Mouse (Mus musculus): Measurements from ENCODE around the gene Olfr139.

Gene Olfr139

DNA sequence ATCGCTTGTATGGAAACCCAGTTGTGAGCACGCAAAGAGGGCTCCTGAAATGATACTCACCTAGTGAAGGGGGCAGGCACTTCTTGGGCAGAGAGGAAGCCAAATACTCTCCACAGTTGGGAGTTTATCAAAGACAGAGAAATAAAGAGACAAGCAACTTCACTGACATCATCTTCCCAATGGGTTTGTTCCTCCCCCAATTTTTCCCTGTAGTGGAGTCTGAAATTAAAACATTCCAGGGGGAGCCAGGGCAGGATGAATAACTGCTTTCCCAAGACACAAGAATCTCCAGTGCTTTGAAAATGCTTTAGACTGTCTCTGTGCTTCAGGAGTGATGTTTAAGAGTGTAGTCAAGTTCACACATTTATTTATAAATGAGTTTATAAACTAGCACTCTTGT, at the start of gene Olfr139, which contains the start of gene Olfr399:
Gene Olfr139, minus strand, starts transcription at position 101 of the 400 bp plus-strand sequence.
Gene Olfr399, minus strand, starts transcription at position 165 of the 400 bp plus-strand sequence.
- DNase-seq (ENCODE audit: low spot score), result no peak

- no peak for DNase-seq (ENCODE audit: low spot score)
Observed at GRCm38 (mm10) chr11:74105066-74105465, 48.7 kb upstream of the Olfr139 start.

- no peak for DNase-seq (ENCODE audit: low spot score)
Observed at GRCm38 (mm10) chr11:74101507-74101906, 45.2 kb upstream of the Olfr139 start.

DNA sequence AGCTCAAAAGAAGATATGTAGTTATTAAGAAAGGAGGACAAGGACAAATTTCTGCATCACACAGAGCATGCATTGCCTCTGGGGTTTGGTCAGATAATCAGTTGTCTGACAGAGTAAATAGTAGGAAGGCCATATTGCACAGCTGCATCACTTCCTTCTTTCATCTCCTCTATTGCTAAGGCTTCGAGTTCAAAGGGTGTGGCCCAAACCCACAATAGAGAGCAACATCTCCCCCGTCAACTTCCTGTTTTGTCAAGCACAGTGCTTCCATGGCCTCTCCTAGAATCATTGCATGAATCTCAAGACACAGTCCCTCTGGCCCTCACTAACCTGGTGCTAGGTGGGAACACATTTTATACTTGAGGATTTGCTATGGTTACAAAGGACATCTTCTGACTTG, 44.4 kb upstream of the Olfr139 start:
- DNase-seq (ENCODE audit: low spot score), result no peak

DNA sequence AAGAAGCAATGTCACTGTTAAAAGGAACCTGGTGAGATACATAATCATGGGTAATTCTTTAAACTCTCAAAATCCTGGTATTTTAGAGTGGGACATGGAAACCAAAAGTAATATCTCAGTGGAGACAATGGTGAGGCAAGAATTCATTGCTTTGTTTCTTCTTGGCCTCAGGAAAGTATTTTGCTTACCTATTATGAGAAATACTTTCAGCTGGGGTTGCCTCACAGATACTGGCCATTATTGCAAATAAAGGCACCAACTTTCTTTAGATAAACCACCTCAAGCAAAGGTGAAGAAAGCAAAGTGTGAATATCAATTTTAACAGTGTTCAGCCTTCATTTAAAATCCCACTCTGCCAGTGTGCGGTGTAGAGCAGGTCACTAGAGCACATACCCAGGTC, 13.3 kb upstream of the Olfr139 start, which contains the start of gene Zfp616:
Gene Zfp616, plus strand, starts transcription at position 301 of the 400 bp plus-strand sequence.
- no peak for DNase-seq (ENCODE audit: low spot score)

GRCm38 (mm10) chr11:74051347-74051746, 5.0 kb downstream of the Olfr139 start:
- DNase-seq (ENCODE audit: low spot score), result no peak

Data from adipocyte (in vitro differentiated cells).